Mouse (Mus musculus): ENCODE measurements around the gene Atp13a3. TPM values are rescaled to one million over a fixed set of nuclear protein-coding genes. Genes with fewer than 3 reads are reported as not detected.

Gene Atp13a3
- polyA plus RNA-seq, 1 experiment from 2014 or later: 13.3 TPM

GRCm38 (mm10) chr16:30271223-30271761 is 134.5 kb downstream of the Atp13a3 start:
- H3K4me2 ChIP-seq (ENCODE audit: low read depth, low read length): no peak overlapping the region
- no peaks in the 10 kb centered on the region for H3K4me1 ChIP-seq (ENCODE audit: control insufficient read depth, insufficient read depth, low read length)
- no peak overlapping the region for H3K27ac ChIP-seq (replicated peaks; ENCODE audit: low read depth, low read length)
- H3K4me3 ChIP-seq (ENCODE audit: low read depth, low read length): no peak overlapping the region
- no peaks in the 10 kb centered on the region for H3K36me3 ChIP-seq (replicated peaks; ENCODE audit: control insufficient read depth, insufficient read depth, low read depth, low read length)
- H3K9me3 ChIP-seq (replicated peaks; ENCODE audit: control insufficient read depth, low read length): no peaks in the 10 kb centered on the region
- ATAC-seq (replicated peaks; ENCODE audit: insufficient number of reproducible peaks, low FRiP score, low TSS enrichment, low read depth) (peak; percentile 58; the same call in 1 of the 2 replicates), DNase-seq (ENCODE audit: low spot score) (peak; percentile 77)
- no peak overlapping the region for H3K9ac ChIP-seq (replicated peaks; ENCODE audit: low read length)
- 38% methylated on average over 8 of the region's 8 CpGs for WGBS
- H3K27me3 ChIP-seq (ENCODE audit: control insufficient read depth, insufficient read depth, low read length): no peaks in the 10 kb centered on the region

DNA sequence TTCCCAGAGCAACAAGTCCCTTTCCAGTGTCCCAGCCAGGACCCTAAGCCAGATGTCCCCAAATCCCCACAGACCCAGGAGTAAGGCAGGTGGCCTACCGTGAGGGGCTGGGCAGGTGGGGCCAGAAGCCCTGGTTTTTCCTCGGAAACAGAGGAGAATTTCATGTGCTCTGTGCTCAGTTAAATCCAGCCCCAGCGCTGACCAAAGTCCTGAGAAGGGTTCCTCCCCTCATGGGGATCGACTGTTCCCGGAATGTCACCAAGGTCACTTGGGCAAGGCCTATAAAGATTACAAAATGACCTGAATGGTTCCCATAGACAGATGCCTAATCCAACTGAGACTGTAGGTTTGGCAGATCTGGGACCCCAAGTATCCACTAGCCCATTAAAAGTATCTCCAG is 138.4 kb downstream of the Atp13a3 start, which contains the start of gene Cpn2:
Cpn2 (minus strand) TSS at position 141 of the 400 bp plus-strand sequence.
- H3K4me1 ChIP-seq (ENCODE audit: control insufficient read depth, insufficient read depth, low read length): no peaks in the 10 kb centered on the region; the same call in 1 of the 2 replicates
- 68% methylated on average over 5 of the region's 5 CpGs for WGBS
- H3K27me3 ChIP-seq (ENCODE audit: control insufficient read depth, insufficient read depth, low read length): no peaks in the 10 kb centered on the region
- no peak within 1 kb of the TSS for H3K4me2 ChIP-seq (ENCODE audit: low read depth, low read length)
- H3K4me3 ChIP-seq (ENCODE audit: low read depth, low read length): no peak within 1 kb of the TSS
- no peaks in the 10 kb centered on the region for H3K9me3 ChIP-seq (replicated peaks; ENCODE audit: control insufficient read depth, low read length)
- H3K9ac ChIP-seq (replicated peaks; ENCODE audit: low read length): no peak within 1 kb of the TSS
- H3K36me3 ChIP-seq (replicated peaks; ENCODE audit: control insufficient read depth, insufficient read depth, low read depth, low read length): no peaks in the 10 kb centered on the region
- H3K27ac ChIP-seq (replicated peaks; ENCODE audit: low read depth, low read length): no peak within 1 kb of the TSS
- ATAC-seq (replicated peaks; ENCODE audit: insufficient number of reproducible peaks, low FRiP score, low TSS enrichment, low read depth) (no peak), DNase-seq (ENCODE audit: low spot score) (no peak)

DNA sequence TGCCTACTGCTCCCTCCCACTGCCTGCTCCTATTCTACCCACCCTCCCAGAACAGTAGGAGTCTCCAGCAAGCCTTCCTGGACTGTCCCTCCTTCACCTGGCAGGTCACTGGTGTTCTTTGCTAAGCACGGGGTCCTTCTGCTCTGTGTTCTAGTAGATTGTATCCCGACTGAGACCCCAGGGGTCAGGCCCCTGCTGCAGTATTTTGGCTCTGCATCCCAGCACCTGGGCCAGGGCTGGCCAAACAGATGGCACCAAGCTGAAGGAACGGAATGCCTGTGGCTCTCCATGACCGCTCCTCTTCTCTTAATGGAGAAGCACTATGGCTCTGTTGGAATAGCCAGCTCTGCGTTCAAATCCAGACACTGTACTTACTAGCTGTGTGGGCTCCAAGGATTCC is 139.2 kb downstream of the Atp13a3 start:
- Histone ChIP-seq H3K27me3 (ENCODE audit: control insufficient read depth, insufficient read depth, low read length) (no peaks in the 10 kb centered on the region), H3K9me3 (replicated peaks; ENCODE audit: control insufficient read depth, low read length) (no peaks in the 10 kb centered on the region), H3K9ac (replicated peaks; ENCODE audit: low read length) (no peak overlapping the region), H3K36me3 (replicated peaks; ENCODE audit: control insufficient read depth, insufficient read depth, low read depth, low read length) (no peaks in the 10 kb centered on the region), H3K27ac (replicated peaks; ENCODE audit: low read depth, low read length) (no peak overlapping the region), H3K4me2 (ENCODE audit: low read depth, low read length) (no peak overlapping the region), H3K4me3 (ENCODE audit: low read depth, low read length) (no peak overlapping the region), H3K4me1 (ENCODE audit: control insufficient read depth, insufficient read depth, low read length) (no peaks in the 10 kb centered on the region; the same call in 1 of the 2 replicates)
- DNase-seq (ENCODE audit: low spot score) (no peak), ATAC-seq (replicated peaks; ENCODE audit: insufficient number of reproducible peaks, low FRiP score, low TSS enrichment, low read depth) (no peak)
- whole genome bisulfite sequencing: 85% methylated on average over 5 of the region's 5 CpGs

GRCm38 (mm10) chr16:30265611-30266010 is 140.2 kb downstream of the Atp13a3 start:
- no peak for DNase-seq (ENCODE audit: low spot score)

DNA sequence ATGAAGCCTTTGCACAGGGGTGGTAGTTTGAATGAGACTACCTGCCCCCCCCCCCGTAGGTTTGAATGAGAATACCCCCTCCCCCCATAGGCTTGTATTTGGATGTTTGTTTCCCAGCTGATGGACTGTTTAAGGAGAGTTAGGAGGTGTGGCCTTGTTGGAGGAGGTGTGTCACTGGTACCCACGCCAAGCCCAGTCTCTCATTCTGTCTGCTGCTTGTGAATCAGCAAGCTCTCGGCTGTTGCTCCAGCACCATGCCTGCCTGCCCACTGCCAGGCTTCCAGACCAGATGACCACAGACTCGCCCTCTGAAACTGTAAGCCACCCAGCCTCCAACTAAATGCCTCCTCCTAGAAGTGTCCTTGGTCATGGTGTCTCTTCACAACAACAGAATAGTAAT is 142.6 kb downstream of the Atp13a3 start:
- WGBS: 67% methylated on average over 4 of the region's 4 CpGs
- no peak overlapping the region for H3K4me3 ChIP-seq (ENCODE audit: low read depth, low read length)
- no peak overlapping the region for H3K27ac ChIP-seq (replicated peaks; ENCODE audit: low read depth, low read length)
- H3K4me2 ChIP-seq (ENCODE audit: low read depth, low read length): no peak overlapping the region
- H3K9ac ChIP-seq (replicated peaks; ENCODE audit: low read length): no peak overlapping the region
- DNase-seq (ENCODE audit: low spot score) (no peak), ATAC-seq (replicated peaks; ENCODE audit: insufficient number of reproducible peaks, low FRiP score, low TSS enrichment, low read depth) (no peak)
- no peaks in the 10 kb centered on the region for H3K36me3 ChIP-seq (replicated peaks; ENCODE audit: control insufficient read depth, insufficient read depth, low read depth, low read length)
- H3K4me1 ChIP-seq (ENCODE audit: control insufficient read depth, insufficient read depth, low read length): no peaks in the 10 kb centered on the region; the same call in 1 of the 2 replicates
- no peaks in the 10 kb centered on the region for H3K9me3 ChIP-seq (replicated peaks; ENCODE audit: control insufficient read depth, low read length)
- H3K27me3 ChIP-seq (ENCODE audit: control insufficient read depth, insufficient read depth, low read length): no peaks in the 10 kb centered on the region

More at GRCm38 (mm10) chr16:30265611-30266010, 140.2 kb downstream of the Atp13a3 start:
- Histone ChIP-seq H3K27me3 (ENCODE audit: control insufficient read depth, insufficient read depth, low read length) (no peaks in the 10 kb centered on the region), H3K9me3 (replicated peaks; ENCODE audit: control insufficient read depth, low read length) (no peaks in the 10 kb centered on the region), H3K27ac (replicated peaks; ENCODE audit: low read depth, low read length) (no peak overlapping the region), H3K4me2 (ENCODE audit: low read depth, low read length) (no peak overlapping the region), H3K36me3 (replicated peaks; ENCODE audit: control insufficient read depth, insufficient read depth, low read depth, low read length) (no peaks in the 10 kb centered on the region), H3K4me3 (ENCODE audit: low read depth, low read length) (no peak overlapping the region), H3K4me1 (ENCODE audit: control insufficient read depth, insufficient read depth, low read length) (no peaks in the 10 kb centered on the region; the same call in 1 of the 2 replicates), H3K9ac (replicated peaks; ENCODE audit: low read length) (no peak overlapping the region)
- 60% methylated on average over 4 of the region's 4 CpGs for WGBS
- no peak for ATAC-seq (replicated peaks; ENCODE audit: insufficient number of reproducible peaks, low FRiP score, low TSS enrichment, low read depth)

- Histone ChIP-seq H3K27me3 (ENCODE audit: control insufficient read depth, insufficient read depth, low read length) (no peaks in the 10 kb centered on the region), H3K9me3 (replicated peaks; ENCODE audit: control insufficient read depth, low read length) (no peaks in the 10 kb centered on the region), H3K36me3 (replicated peaks; ENCODE audit: control insufficient read depth, insufficient read depth, low read depth, low read length) (no peaks in the 10 kb centered on the region), H3K9ac (replicated peaks; ENCODE audit: low read length) (no peak overlapping the region), H3K4me3 (ENCODE audit: low read depth, low read length) (no peak overlapping the region), H3K4me1 (ENCODE audit: control insufficient read depth, insufficient read depth, low read length) (no peaks in the 10 kb centered on the region; the same call in 1 of the 2 replicates), H3K4me2 (ENCODE audit: low read depth, low read length) (no peak overlapping the region), H3K27ac (replicated peaks; ENCODE audit: low read depth, low read length) (no peak overlapping the region)
- WGBS: 0% methylated on average over 2 of the region's 2 CpGs
- ATAC-seq (replicated peaks; ENCODE audit: insufficient number of reproducible peaks, low FRiP score, low TSS enrichment, low read depth) (no peak), DNase-seq (ENCODE audit: low spot score) (peak; percentile 86)
Measured at GRCm38 (mm10) chr16:30262664-30263063, 143.1 kb downstream of the Atp13a3 start.

Other genes starting within 250 kb of the Atp13a3 start
- not detected in 2 replicates for gene Cpn2, start 138.5 kb downstream of the Atp13a3 start, polyA plus RNA-seq (2014; fragmentation: Nextera tagmentation; extraction: Ambion mirVana)
- gene Lrrc15, start 122.7 kb downstream of the Atp13a3 start, polyA plus RNA-seq (2014; fragmentation: Nextera tagmentation; extraction: Ambion mirVana): 0.72 and 1.3 TPM in 2 replicates
- gene Gp5, start 95.2 kb downstream of the Atp13a3 start, polyA plus RNA-seq (2014; fragmentation: Nextera tagmentation; extraction: Ambion mirVana): 2.0 and 2.5 TPM in 2 replicates
- gene Tmem44, start 144.9 kb upstream of the Atp13a3 start, polyA plus RNA-seq (2014; fragmentation: Nextera tagmentation; extraction: Ambion mirVana): 24.3 and 24.7 TPM in 2 replicates
- 78.0 and 87.0 TPM in 2 replicates for gene Lsg1, start 181.6 kb upstream of the Atp13a3 start, polyA plus RNA-seq (2014; fragmentation: Nextera tagmentation; extraction: Ambion mirVana)
- gene Fam43a, start 193.7 kb upstream of the Atp13a3 start, polyA plus RNA-seq (2014; fragmentation: Nextera tagmentation; extraction: Ambion mirVana): 10.4 and 10.9 TPM in 2 replicates